Mouse (Mus musculus): ENCODE data around the gene Nav2. TPM values are rescaled to one million over a fixed set of nuclear protein-coding genes. Genes with fewer than 3 reads are reported as not detected.

The Nav2 gene
- polyA plus RNA-seq, 1 experiment from 2014 or later = 34.9 TPM

DNA sequence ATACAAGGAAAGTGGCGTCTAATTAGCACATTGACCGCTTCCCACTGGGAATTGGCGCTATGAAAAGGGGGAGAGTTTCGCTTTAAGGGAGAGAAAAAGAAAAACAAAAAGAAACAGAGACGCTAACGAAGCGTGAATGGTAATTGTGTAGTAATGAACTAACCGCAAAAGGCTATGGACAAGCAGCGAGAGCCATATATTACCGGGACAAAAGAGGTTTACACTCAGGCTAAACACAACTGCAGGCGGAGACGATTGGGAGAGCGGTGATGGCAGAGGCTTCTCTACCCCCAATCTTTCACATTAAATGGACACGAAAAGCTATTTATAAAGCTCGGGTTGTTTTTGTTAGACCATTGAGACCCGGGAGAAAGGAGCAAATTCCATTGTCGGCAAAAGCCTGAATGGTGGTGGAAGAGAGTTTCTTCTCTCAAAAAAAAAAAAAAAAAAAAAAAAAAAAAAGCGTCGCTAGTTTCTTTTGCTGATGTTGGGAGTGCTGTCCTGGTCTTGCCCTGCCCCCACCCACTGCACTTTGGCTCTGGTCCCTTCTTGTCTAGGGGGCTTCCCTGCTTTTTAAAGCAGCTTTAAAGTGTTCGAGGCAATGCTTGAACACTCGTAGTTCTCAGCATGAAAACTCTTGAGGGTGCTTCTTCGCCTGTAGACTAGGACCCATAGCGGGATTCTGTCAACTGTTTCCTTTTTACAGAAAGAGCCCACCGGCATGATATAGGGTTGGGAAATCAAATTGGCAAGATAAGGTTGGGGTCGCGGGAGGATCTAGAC, 726.0 kb downstream of the Nav2 start:
- no peak for ATAC-seq (ENCODE audit: insufficient number of reproducible peaks, insufficient read depth, low FRiP score, low read depth)
- H3K27ac ChIP-seq (replicated peaks in 1 of 2; ENCODE audit: control insufficient read depth in 1 of 2, insufficient read depth in 1 of 2, low read depth in 2 of 2, low read length in 2 of 2) = no peak overlapping the region
- peaks cover 10 to 23% of the 10 kb centered on the region in 2 experiments for H3K4me1 ChIP-seq (ENCODE audit: control insufficient read depth in 2 of 2, insufficient read depth in 2 of 2, low read length in 2 of 2)
- H3K27me3 ChIP-seq (ENCODE audit: control insufficient read depth, insufficient read depth, low read length) = peaks cover 88% of the 10 kb centered on the region
- peak overlapping the region; percentile 1 to 45; a peak in 3 of 4 replicates for H3K4me3 ChIP-seq (ENCODE audit: control insufficient read depth in 1 of 2, insufficient read depth in 1 of 2, low read depth in 1 of 2, low read length in 2 of 2)
- H3K36me3 ChIP-seq (ENCODE audit: control insufficient read depth, insufficient read depth, low read length) = no peaks in the 10 kb centered on the region
- no peak overlapping the region for H3K9ac ChIP-seq (ENCODE audit: low read length)
- 0 out of 2 replicates have a peak, but pooled peaks cover 2% of the 10 kb centered on the region for H3K9me3 ChIP-seq (ENCODE audit: control insufficient read depth, low read length)
- under 1% methylated on average over 26 of the region's 26 CpGs for WGBS
- H3K4me2 ChIP-seq (ENCODE audit: low read length) = peak overlapping the region; percentile 72

GRCm38 (mm10) chr7:49635074-49635621, 726.6 kb downstream of the Nav2 start:
- ATAC-seq (ENCODE audit: insufficient number of reproducible peaks, insufficient read depth, low FRiP score, low read depth) = no peak
- Histone ChIP-seq H3K36me3 (ENCODE audit: control insufficient read depth, insufficient read depth, low read length) (no peaks in the 10 kb centered on the region), H3K4me3 (ENCODE audit: control insufficient read depth in 1 of 2, insufficient read depth in 1 of 2, low read depth in 1 of 2, low read length in 2 of 2) (peak overlapping the region in 1 of 2 experiments; percentile 45; a peak in 1 of 4 replicates), H3K9me3 (ENCODE audit: control insufficient read depth, low read length) (0 out of 2 replicates have a peak, but pooled peaks cover 2% of the 10 kb centered on the region), H3K27ac (replicated peaks in 1 of 2; ENCODE audit: control insufficient read depth in 1 of 2, insufficient read depth in 1 of 2, low read depth in 2 of 2, low read length in 2 of 2) (no peak overlapping the region), H3K4me1 (ENCODE audit: control insufficient read depth in 2 of 2, insufficient read depth in 2 of 2, low read length in 2 of 2) (peaks cover 10 to 23% of the 10 kb centered on the region in 2 experiments), H3K27me3 (ENCODE audit: control insufficient read depth, insufficient read depth, low read length) (peaks cover 90% of the 10 kb centered on the region), H3K9ac (ENCODE audit: low read length) (no peak overlapping the region), H3K4me2 (ENCODE audit: low read length) (peak overlapping the region; percentile 72)
- 2% methylated on average over 35 of the region's 35 CpGs for WGBS

GRCm38 (mm10) chr7:49635971-49636370, 727.5 kb downstream of the Nav2 start:
- H3K36me3 ChIP-seq (ENCODE audit: control insufficient read depth, insufficient read depth, low read length) = no peaks in the 10 kb centered on the region
- ATAC-seq (ENCODE audit: insufficient number of reproducible peaks, insufficient read depth, low FRiP score, low read depth) = no peak
- WGBS = 3% methylated on average over 22 of the region's 22 CpGs

DNA sequence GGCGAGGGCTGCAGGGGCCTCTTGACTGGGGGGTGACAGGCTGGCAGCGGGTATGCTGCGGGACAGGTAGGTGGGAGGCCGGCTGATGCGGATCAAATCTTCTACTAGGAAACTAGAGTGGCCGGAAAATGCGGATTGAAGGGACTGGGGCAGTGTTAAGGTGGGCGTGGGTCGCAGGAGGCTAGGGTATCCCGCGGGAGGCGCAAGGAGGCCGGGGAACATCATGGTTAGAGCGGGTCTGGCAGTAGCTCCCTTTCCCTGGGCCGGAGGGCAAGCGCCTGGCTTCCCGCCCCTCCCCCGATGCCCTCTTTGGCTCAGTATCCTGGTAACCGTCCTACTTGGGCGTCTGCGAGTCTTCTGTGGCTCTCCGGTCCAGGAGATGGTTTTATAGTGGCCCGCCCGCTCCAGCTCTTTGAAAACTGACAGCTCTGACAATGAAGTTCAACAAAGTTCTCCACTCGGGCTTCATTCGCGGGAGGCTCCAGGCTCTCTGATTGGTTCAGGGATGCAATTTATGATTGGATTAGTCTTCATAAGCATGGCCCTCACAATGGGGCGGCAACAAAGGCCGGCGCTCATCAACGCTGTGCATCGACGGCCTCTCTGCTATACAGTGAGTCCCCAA, 728.1 kb downstream of the Nav2 start, which contains the start of gene Dbx1:
Dbx1 (minus strand) TSS at position 359 of the 625 bp plus-strand sequence.
- H3K4me3 ChIP-seq (ENCODE audit: control insufficient read depth in 1 of 2, insufficient read depth in 1 of 2, low read depth in 1 of 2, low read length in 2 of 2) = no peak within 1 kb of the TSS
- peaks cover 10 to 23% of the 10 kb centered on the region in 2 experiments for H3K4me1 ChIP-seq (ENCODE audit: control insufficient read depth in 2 of 2, insufficient read depth in 2 of 2, low read length in 2 of 2)
- no peak within 1 kb of the TSS for H3K9ac ChIP-seq (ENCODE audit: low read length)
- H3K36me3 ChIP-seq (ENCODE audit: control insufficient read depth, insufficient read depth, low read length) = no peaks in the 10 kb centered on the region
- no peaks in the 10 kb centered on the region for H3K9me3 ChIP-seq (ENCODE audit: control insufficient read depth, low read length)
- no peak for ATAC-seq (ENCODE audit: insufficient number of reproducible peaks, insufficient read depth, low FRiP score, low read depth)
- no peak within 1 kb of the TSS for H3K4me2 ChIP-seq (ENCODE audit: low read length)
- H3K27me3 ChIP-seq (ENCODE audit: control insufficient read depth, insufficient read depth, low read length) = peaks cover 90% of the 10 kb centered on the region
- no peak within 1 kb of the TSS for H3K27ac ChIP-seq (replicated peaks in 1 of 2; ENCODE audit: control insufficient read depth in 1 of 2, insufficient read depth in 1 of 2, low read depth in 2 of 2, low read length in 2 of 2)
- WGBS = 1% methylated on average over 33 of the region's 33 CpGs

More at GRCm38 (mm10) chr7:49635971-49636370, 727.5 kb downstream of the Nav2 start:
- H3K9me3 ChIP-seq (ENCODE audit: control insufficient read depth, low read length) = 0 out of 2 replicates have a peak, but pooled peaks cover 2% of the 10 kb centered on the region
- no peak overlapping the region for H3K27ac ChIP-seq (replicated peaks in 1 of 2; ENCODE audit: control insufficient read depth in 1 of 2, insufficient read depth in 1 of 2, low read depth in 2 of 2, low read length in 2 of 2)
- H3K9ac ChIP-seq (ENCODE audit: low read length) = no peak overlapping the region
- H3K4me3 ChIP-seq (ENCODE audit: control insufficient read depth in 1 of 2, insufficient read depth in 1 of 2, low read depth in 1 of 2, low read length in 2 of 2) = no peak overlapping the region
- H3K27me3 ChIP-seq (ENCODE audit: control insufficient read depth, insufficient read depth, low read length) = peaks cover 90% of the 10 kb centered on the region
- H3K4me2 ChIP-seq (ENCODE audit: low read length) = no peak overlapping the region
- peaks cover 10 to 23% of the 10 kb centered on the region in 2 experiments for H3K4me1 ChIP-seq (ENCODE audit: control insufficient read depth in 2 of 2, insufficient read depth in 2 of 2, low read length in 2 of 2)

GRCm38 (mm10) chr7:49637281-49637680, 728.8 kb downstream of the Nav2 start:
- Histone ChIP-seq H3K4me3 (ENCODE audit: control insufficient read depth in 1 of 2, insufficient read depth in 1 of 2, low read depth in 1 of 2, low read length in 2 of 2) (no peak overlapping the region), H3K36me3 (ENCODE audit: control insufficient read depth, insufficient read depth, low read length) (no peaks in the 10 kb centered on the region), H3K9me3 (ENCODE audit: control insufficient read depth, low read length) (no peaks in the 10 kb centered on the region), H3K4me1 (ENCODE audit: control insufficient read depth in 2 of 2, insufficient read depth in 2 of 2, low read length in 2 of 2) (peaks cover 9 to 23% of the 10 kb centered on the region in 2 experiments), H3K9ac (ENCODE audit: low read length) (no peak overlapping the region), H3K27me3 (ENCODE audit: control insufficient read depth, insufficient read depth, low read length) (peaks cover 86% of the 10 kb centered on the region), H3K4me2 (ENCODE audit: low read length) (no peak overlapping the region), H3K27ac (replicated peaks in 1 of 2; ENCODE audit: control insufficient read depth in 1 of 2, insufficient read depth in 1 of 2, low read depth in 2 of 2, low read length in 2 of 2) (no peak overlapping the region)
- no peak for ATAC-seq (ENCODE audit: insufficient number of reproducible peaks, insufficient read depth, low FRiP score, low read depth)
- WGBS = 2% methylated on average over 9 of the region's 9 CpGs

- Histone ChIP-seq H3K9me3 (ENCODE audit: control insufficient read depth, low read length) (no peaks in the 10 kb centered on the region), H3K9ac (ENCODE audit: low read length) (no peak overlapping the region), H3K36me3 (ENCODE audit: control insufficient read depth, insufficient read depth, low read length) (no peaks in the 10 kb centered on the region), H3K4me3 (ENCODE audit: control insufficient read depth in 1 of 2, insufficient read depth in 1 of 2, low read depth in 1 of 2, low read length in 2 of 2) (no peak overlapping the region), H3K4me2 (ENCODE audit: low read length) (no peak overlapping the region), H3K27me3 (ENCODE audit: control insufficient read depth, insufficient read depth, low read length) (peaks cover 78% of the 10 kb centered on the region), H3K27ac (replicated peaks in 1 of 2; ENCODE audit: control insufficient read depth in 1 of 2, insufficient read depth in 1 of 2, low read depth in 2 of 2, low read length in 2 of 2) (no peak overlapping the region), H3K4me1 (ENCODE audit: control insufficient read depth in 2 of 2, insufficient read depth in 2 of 2, low read length in 2 of 2) (peaks cover 7 to 23% of the 10 kb centered on the region in 2 experiments)
- 2% methylated on average over 21 of the region's 21 CpGs for WGBS
- ATAC-seq (ENCODE audit: insufficient number of reproducible peaks, insufficient read depth, low FRiP score, low read depth) = no peak
Observed at GRCm38 (mm10) chr7:49637851-49638663, 729.5 kb downstream of the Nav2 start.
